Mouse (Mus musculus) lung, embryonic 14.5 days (tissue): ENCODE measurements around the gene Bnc2. TPM values are rescaled to one million over a fixed set of nuclear protein-coding genes. Genes with fewer than 3 reads are reported as not detected.

ENCODE experiments used
- ATAC-seq: fragments of 200-750 bp; cut with Nextera tagmentation; 2 replicates; pipeline ENCODE4 v1.8.0; 2017; ENCODE audit warnings: mild to moderate bottlenecking, moderate TSS enrichment, moderate library complexity; ENCODE audit not compliant: insufficient read depth
- DNase-seq: peaks from one replicate; pipeline ENCODE4 v3.0.0-alpha.2; 2015
- H3K27ac ChIP-seq: fragments of 300-500 bp; sonication (generic); 2 replicates; pipeline ENCODE4 v1.5.1; 2014; ENCODE audit warnings: low read depth, mild to moderate bottlenecking, moderate library complexity
- H3K27me3 ChIP-seq: fragments of 300-500 bp; sonication (generic); 2 replicates; pipeline ENCODE4 v1.6.1; 2014; ENCODE audit warnings: low read length, control low read depth; ENCODE audit not compliant: insufficient read depth
- H3K36me3 ChIP-seq: fragments of 300-500 bp; sonication (generic); 2 replicates; pipeline ENCODE4 v1.6.1; 2014; ENCODE audit warnings: control low read depth; ENCODE audit not compliant: insufficient read depth
- H3K4me1 ChIP-seq: fragments of 300-500 bp; sonication (generic); 2 replicates; pipeline ENCODE4 v1.6.1; 2014; ENCODE audit warnings: antibody characterized with exemption, control low read depth; ENCODE audit not compliant: insufficient read depth
- H3K4me2 ChIP-seq: fragments of 300-500 bp; sonication (generic); 2 replicates; pipeline ENCODE4 v1.6.1; 2014; ENCODE audit warnings: mild to moderate bottlenecking
- H3K4me3 ChIP-seq: fragments of 300-500 bp; sonication (generic); 2 replicates; pipeline ENCODE4 v1.5.1; 2014; ENCODE audit warnings: low read depth, low read length
- H3K9ac ChIP-seq: fragments of 300-500 bp; sonication (generic); 2 replicates; pipeline ENCODE4 v1.6.1; 2014
- H3K9me3 ChIP-seq: fragments of 300-500 bp; sonication (generic); 2 replicates; pipeline ENCODE4 v1.6.1; 2016; ENCODE audit warnings: low read depth, low read length, control low read depth
- CTCF ChIP-seq: IDR thresholded peaks from 2 replicates; pipeline ENCODE4 v1.5.1; 2016; ENCODE audit warnings: antibody characterized with exemption, low read depth
- WGBS: fragments of 180-500 bp; shearing (Covaris S2); extraction: QIAGEN DNeasy Blood & Tissue Kit; methylation state at CpG from one replicate; pipeline ENCODE4 v1.1.7; 2014; 5-methylcytosine and 5-hydroxymethylcytosine counted together
- polyA plus RNA-seq: library from polyadenylated mRNA; unstranded; fragments of >200 nt; fragmentation: Nextera tagmentation; extraction: Ambion mirVana; gene quantifications from 2 replicates; pipeline ENCODE4 v1.2.1, GENCODE M21; 2014

Gene Bnc2
- polyA plus RNA-seq, 1 experiment from 2014 or later, result 8.4 TPM

DNA sequence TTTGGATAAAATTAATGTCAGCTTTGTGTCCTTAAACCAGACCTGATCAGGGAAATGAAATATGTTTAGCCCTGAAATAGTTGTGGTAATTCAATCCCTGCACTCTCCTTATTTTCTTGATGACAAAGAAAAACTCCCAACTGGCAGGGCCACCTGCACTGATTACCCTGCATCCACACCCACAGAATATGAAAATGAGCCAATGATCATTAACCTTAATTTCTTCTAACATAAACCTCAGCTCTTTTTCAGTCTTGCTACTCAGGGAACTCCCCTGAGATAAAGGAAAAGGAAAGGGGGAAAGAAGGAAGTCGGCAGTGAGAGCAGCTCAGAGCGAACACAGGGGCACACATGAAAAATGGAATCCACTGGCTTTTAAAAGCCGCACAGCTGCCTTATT is 220.6 kb downstream of the Bnc2 start:
- Histone ChIP-seq H3K36me3 (no peaks in the 10 kb centered on the region), H3K27ac (no peak overlapping the region), H3K27me3 (no peaks in the 10 kb centered on the region), H3K4me1 (peaks cover 8% of the 10 kb centered on the region; the same call in 1 of the 2 replicates), H3K9me3 (no peaks in the 10 kb centered on the region), H3K9ac (no peak overlapping the region), H3K4me2 (no peak overlapping the region), H3K4me3 (no peak overlapping the region)
- 49% methylated on average over 3 of the region's 3 CpGs for WGBS
- no peak for TF ChIP-seq CTCF
- ATAC-seq, result no peak
- no peak for DNase-seq

- ATAC-seq (no peak), DNase-seq (no peak)
- TF ChIP-seq CTCF, result no peak
- no peaks in the 10 kb centered on the region for H3K36me3 ChIP-seq
- no peaks in the 10 kb centered on the region for H3K9me3 ChIP-seq
- H3K4me1 ChIP-seq, result peaks cover 8% of the 10 kb centered on the region; the same call in 1 of the 2 replicates
- no peak overlapping the region for H3K9ac ChIP-seq
- H3K27ac ChIP-seq, result no peak overlapping the region
- 74% methylated on average over 4 of the region's 4 CpGs for WGBS
- no peak overlapping the region for H3K4me2 ChIP-seq
- H3K27me3 ChIP-seq, result no peaks in the 10 kb centered on the region
- H3K4me3 ChIP-seq, result no peak overlapping the region
Observed at GRCm38 (mm10) chr4:84453586-84453985, 221.5 kb downstream of the Bnc2 start.

- 87% methylated on average over 3 of the region's 3 CpGs for WGBS
- no peaks in the 10 kb centered on the region for H3K36me3 ChIP-seq
- no peak overlapping the region for H3K9ac ChIP-seq
- no peak overlapping the region for H3K4me3 ChIP-seq
- ATAC-seq (no peak), DNase-seq (no peak)
- no peak for TF ChIP-seq CTCF
- H3K9me3 ChIP-seq, result no peaks in the 10 kb centered on the region
- no peak overlapping the region for H3K27ac ChIP-seq
- no peaks in the 10 kb centered on the region for H3K27me3 ChIP-seq
- peaks cover 8% of the 10 kb centered on the region; the same call in 1 of the 2 replicates for H3K4me1 ChIP-seq
- H3K4me2 ChIP-seq, result no peak overlapping the region
Observed at GRCm38 (mm10) chr4:84452642-84453041, 222.4 kb downstream of the Bnc2 start.

DNA sequence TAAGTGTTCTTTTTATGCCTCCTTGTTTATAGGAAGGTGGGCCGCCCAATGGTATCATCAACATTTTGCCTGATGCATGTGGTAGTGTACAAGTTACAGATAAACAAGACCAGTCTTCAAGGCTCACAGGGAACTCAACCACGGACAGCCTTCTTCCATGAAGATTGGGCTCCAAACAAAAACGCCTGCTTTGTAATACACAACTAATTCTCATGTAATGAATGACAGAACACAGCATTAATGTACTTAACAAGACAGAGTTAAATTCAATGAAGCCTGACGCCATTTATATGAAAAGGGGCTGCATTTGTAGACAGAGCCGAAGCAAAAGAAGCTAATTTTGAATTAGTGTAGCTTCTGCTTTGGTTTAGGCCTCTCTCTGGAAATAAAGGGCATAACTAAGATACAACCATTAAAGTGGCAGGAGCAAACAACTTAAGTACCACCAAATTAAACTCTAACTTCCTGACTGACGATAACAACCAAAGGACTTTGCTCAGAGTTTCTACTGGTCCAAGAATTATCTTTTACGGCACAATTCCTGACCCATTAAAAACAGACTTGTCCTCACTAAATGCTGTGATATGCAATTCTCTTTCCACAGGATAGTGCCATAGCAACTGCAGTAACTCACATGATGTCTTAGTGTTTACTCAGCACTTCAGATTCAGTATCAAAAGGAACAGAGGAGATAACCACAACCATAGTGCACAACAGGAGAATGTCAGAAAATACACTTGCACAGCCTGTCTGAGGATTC is 225.6 kb downstream of the Bnc2 start:
- Histone ChIP-seq H3K9ac (no peak overlapping the region), H3K27me3 (no peaks in the 10 kb centered on the region), H3K4me1 (no peaks in the 10 kb centered on the region; the same call in 1 of the 2 replicates), H3K4me2 (no peak overlapping the region), H3K36me3 (no peaks in the 10 kb centered on the region), H3K4me3 (no peak overlapping the region), H3K9me3 (no peaks in the 10 kb centered on the region), H3K27ac (no peak overlapping the region)
- DNase-seq (no peak), ATAC-seq (no peak)
- 57% methylated on average over 7 of the region's 7 CpGs for WGBS
- no peak for TF ChIP-seq CTCF

- Histone ChIP-seq H3K9ac (no peak overlapping the region), H3K4me3 (no peak overlapping the region), H3K4me1 (peaks cover 3% of the 10 kb centered on the region; the same call in 1 of the 2 replicates), H3K9me3 (no peaks in the 10 kb centered on the region), H3K27me3 (no peaks in the 10 kb centered on the region), H3K4me2 (no peak overlapping the region), H3K36me3 (no peaks in the 10 kb centered on the region), H3K27ac (no peak overlapping the region)
- no peak for TF ChIP-seq CTCF
- WGBS, result 93% methylated on average over 9 of the region's 9 CpGs
- ATAC-seq (no peak), DNase-seq (no peak)
Observed at GRCm38 (mm10) chr4:84433324-84433723, 241.8 kb downstream of the Bnc2 start.

GRCm38 (mm10) chr4:84431677-84432515 is 243.2 kb downstream of the Bnc2 start:
- ATAC-seq, result no peak
- H3K4me3 ChIP-seq, result no peak overlapping the region
- H3K27ac ChIP-seq, result no peak overlapping the region
- TF ChIP-seq CTCF, result no peak
- H3K36me3 ChIP-seq, result no peaks in the 10 kb centered on the region
- DNase-seq, result no peak
- no peak overlapping the region for H3K4me2 ChIP-seq
- H3K27me3 ChIP-seq, result no peaks in the 10 kb centered on the region
- no peaks in the 10 kb centered on the region for H3K9me3 ChIP-seq
- peaks cover 3% of the 10 kb centered on the region; the same call in 1 of the 2 replicates for H3K4me1 ChIP-seq
- no peak overlapping the region for H3K9ac ChIP-seq
- 41% methylated on average over 6 of the region's 6 CpGs for WGBS

- Histone ChIP-seq H3K36me3 (no peaks in the 10 kb centered on the region), H3K4me3 (no peak overlapping the region), H3K27ac (no peak overlapping the region), H3K4me1 (peaks cover 3% of the 10 kb centered on the region; the same call in 1 of the 2 replicates), H3K9me3 (no peaks in the 10 kb centered on the region), H3K27me3 (no peaks in the 10 kb centered on the region), H3K4me2 (no peak overlapping the region), H3K9ac (no peak overlapping the region)
- WGBS, result 46% methylated on average over 3 of the region's 3 CpGs
- DNase-seq (peak; percentile 56), ATAC-seq (no peak)
- TF ChIP-seq CTCF, result no peak
Observed at GRCm38 (mm10) chr4:84427955-84428354, 247.1 kb downstream of the Bnc2 start.
